ENCODE assay signal across 16 mouse cellular contexts in genomic region chr2:43097560-43098233, GRCm38 (mm10).
DNase-seq lines count a peak whose midpoint lies in the region; ATAC-seq lines count a peak whose summit lies in the region.
"Had no signal": no experiment of that assay in that cellular context is flagged by ENCODE, and none has a peak within 500 bp of the region (broad histone marks: within the 10 kb centered on the region; RNA-seq: fewer than 3 reads in every experiment).

No protein-coding gene starts in this region.

- H3K9ac ChIP-seq in forebrain, embryonic 13.5 days = no peak overlapping the region
- H3K9ac ChIP-seq in forebrain, embryonic 11.5 days (ENCODE audit: low read length) = no peak overlapping the region
- no peak overlapping the region for H3K9ac ChIP-seq in kidney, embryonic 16.5 days (replicated peaks; ENCODE audit: low read length)
- H3K9ac ChIP-seq: liver, embryonic 13.5 days; midbrain, embryonic 15.5 days; neural tube, embryonic 13.5 days had no signal

- 86% methylated on average over 4 of the region's 4 CpGs for WGBS in forebrain, embryonic 13.5 days
- 92% methylated on average over 4 of the region's 4 CpGs for WGBS in forebrain, embryonic 11.5 days
- WGBS in kidney, embryonic 16.5 days = 78% methylated on average over 4 of the region's 4 CpGs

- no peak for DNase-seq in forebrain, embryonic 11.5 days (ENCODE audit: low spot score)
- peak; percentile 29 to 35 for DNase-seq in frontal cortex, postnatal 14 days (ENCODE audit: low spot score in 2 of 2)
- DNase-seq in left cerebral cortex, adult 11 months (ENCODE audit: low spot score) = peak; percentile 12
- DNase-seq in right cerebral cortex, postnatal 10 days (ENCODE audit: low spot score in 2 of 2) = peak; percentile 64 to 80
- DNase-seq in gastrocnemius, postnatal 14 days = no peak
- DNase-seq in B cell, adult 2 months = no peak
- DNase-seq: kidney, postnatal 4 days; liver, embryonic 13.5 days; lung, postnatal 14 days; retina, postnatal 1 day had no signal

- H3K27me3 ChIP-seq in forebrain, embryonic 13.5 days = no peaks in the 10 kb centered on the region
- H3K27me3 ChIP-seq in forebrain, embryonic 11.5 days (ENCODE audit: control insufficient read depth, insufficient read depth, low read length) = no peaks in the 10 kb centered on the region
- H3K27me3 ChIP-seq in kidney, embryonic 16.5 days (ENCODE audit: insufficient read depth, low read length) = no peaks in the 10 kb centered on the region
- H3K27me3 ChIP-seq: liver, embryonic 13.5 days; midbrain, embryonic 15.5 days; neural tube, embryonic 13.5 days had no signal

- H3K36me3 ChIP-seq in forebrain, embryonic 13.5 days (ENCODE audit: poor library complexity, severe bottlenecking) = no peaks in the 10 kb centered on the region
- H3K36me3 ChIP-seq in forebrain, embryonic 11.5 days (ENCODE audit: control insufficient read depth, insufficient read depth, low read length) = no peaks in the 10 kb centered on the region
- H3K36me3 ChIP-seq in kidney, embryonic 16.5 days (ENCODE audit: insufficient read depth, low read length) = no peaks in the 10 kb centered on the region
- H3K36me3 ChIP-seq: heart, embryonic 10.5 days; liver, embryonic 13.5 days; midbrain, embryonic 15.5 days; neural tube, embryonic 13.5 days had no signal

- no peaks in the 10 kb centered on the region for H3K4me1 ChIP-seq in forebrain, embryonic 13.5 days
- no peaks in the 10 kb centered on the region for H3K4me1 ChIP-seq in forebrain, embryonic 11.5 days (replicated peaks; ENCODE audit: control insufficient read depth, insufficient read depth, low read length)
- no peaks in the 10 kb centered on the region for H3K4me1 ChIP-seq in kidney, embryonic 16.5 days (ENCODE audit: insufficient read depth, low read length)
- H3K4me1 ChIP-seq: heart, embryonic 10.5 days; liver, embryonic 13.5 days; midbrain, embryonic 15.5 days; neural tube, embryonic 13.5 days had no signal

- H3K4me2 ChIP-seq in forebrain, embryonic 13.5 days = no peak overlapping the region
- H3K4me2 ChIP-seq in forebrain, embryonic 11.5 days (ENCODE audit: low read depth, low read length, severe bottlenecking) = no peak overlapping the region
- H3K4me2 ChIP-seq in kidney, embryonic 16.5 days (replicated peaks; ENCODE audit: low read depth, low read length) = no peak overlapping the region
- H3K4me2 ChIP-seq: liver, embryonic 13.5 days; midbrain, embryonic 15.5 days; neural tube, embryonic 13.5 days had no signal

- no peak overlapping the region for H3K4me3 ChIP-seq in forebrain, embryonic 13.5 days
- no peak overlapping the region for H3K4me3 ChIP-seq in forebrain, embryonic 11.5 days (ENCODE audit: low read depth, low read length)
- H3K4me3 ChIP-seq in kidney, embryonic 16.5 days (ENCODE audit: low read length) = no peak overlapping the region
- H3K4me3 ChIP-seq: erythroblast, embryonic 14.5 days; heart, embryonic 10.5 days; liver, embryonic 13.5 days; midbrain, embryonic 15.5 days; neural tube, embryonic 13.5 days had no signal

- H3K27ac ChIP-seq in forebrain, embryonic 13.5 days = no peak overlapping the region
- no peak overlapping the region for H3K27ac ChIP-seq in forebrain, embryonic 11.5 days (ENCODE audit: low read depth, low read length)
- H3K27ac ChIP-seq in kidney, embryonic 16.5 days (ENCODE audit: low read length) = no peak overlapping the region
- H3K27ac ChIP-seq: heart, embryonic 10.5 days; liver, embryonic 13.5 days; midbrain, embryonic 15.5 days; neural tube, embryonic 13.5 days had no signal

- ATAC-seq in forebrain, embryonic 13.5 days = peak; percentile 83; the same call in 1 of the 2 replicates
- no peak; the same call in 1 of the 2 replicates for ATAC-seq in forebrain, embryonic 11.5 days (replicated peaks; ENCODE audit: low FRiP score)
- no peak for ATAC-seq in kidney, embryonic 16.5 days (ENCODE audit: low FRiP score, low TSS enrichment)
- ATAC-seq: midbrain, embryonic 15.5 days had no signal

- H3K9me3 ChIP-seq in forebrain, embryonic 13.5 days (replicated peaks) = no peaks in the 10 kb centered on the region
- H3K9me3 ChIP-seq in forebrain, embryonic 11.5 days (ENCODE audit: control insufficient read depth, low read length) = no peaks in the 10 kb centered on the region
- no peaks in the 10 kb centered on the region for H3K9me3 ChIP-seq in kidney, embryonic 16.5 days (ENCODE audit: low read length)
- H3K9me3 ChIP-seq: heart, embryonic 10.5 days; liver, embryonic 13.5 days; midbrain, embryonic 15.5 days; neural tube, embryonic 13.5 days had no signal

- intact Hi-C loops in gastrocnemius, postnatal 14 days (cut with DNase I; ENCODE audit: low total_unique reads) = no loop called here

Comparison
In these comparisons a context has a peak if more than half of its experiments do, and no peak if none do; other contexts are left out.
1. DNase-seq: peak in frontal cortex, postnatal 14 days (2 of 2), left cerebral cortex, adult 11 months (single experiment) and right cerebral cortex, postnatal 10 days (2 of 2); none in forebrain, embryonic 11.5 days (single experiment), gastrocnemius, postnatal 14 days (single experiment) and B cell, adult 2 months (0 of 2).